Mouse (Mus musculus): ENCODE data around the gene Cldn19.

GRCm38 (mm10) chr4:119301777-119302176, 46.6 kb downstream of the Cldn19 start:
- no peak for TF ChIP-seq POLR2A (IDR thresholded peaks at IDR 0.05; ENCODE audit: control insufficient read depth, extremely low read depth, insufficient read depth, low read length, poor library complexity)
- no peak for TF ChIP-seq CTCF (IDR thresholded peaks at IDR 0.05; ENCODE audit: borderline replicate concordance, control insufficient read depth, extremely low read depth, insufficient read depth, low read length, poor library complexity)

All from thymus, adult 2 months (tissue).